Mouse (Mus musculus): ENCODE results near the gene 4430402I18Rik. TPM values are rescaled to one million over a fixed set of nuclear protein-coding genes. Genes with fewer than 3 reads are reported as not detected.

4430402I18Rik gene
- polyA plus RNA-seq, 1 experiment = 8.1 TPM

GRCm38 (mm10) chr19:28902806-28903205 lies 64.8 kb downstream of the 4430402I18Rik start:
- no peak for TF ChIP-seq POLR2A (IDR thresholded peaks at IDR 0.05; ENCODE audit: low read depth, low read length)
- no peak for TF ChIP-seq CTCF (conservative IDR thresholded peaks at IDR 0.05; ENCODE audit: insufficient read depth, insufficient read length, low read depth, low read length)
- Histone ChIP-seq H3K27me3 (replicated peaks; ENCODE audit: control insufficient read depth, insufficient read depth, low read length) (no peaks in the 10 kb centered on the region), H3K27ac (ENCODE audit: insufficient read depth, low read depth, low read length) (no peak overlapping the region), H3K4me1 (ENCODE audit: control insufficient read depth, insufficient read depth, low read length) (no peaks in the 10 kb centered on the region), H3K4me3 (ENCODE audit: insufficient read depth, low read depth, low read length) (no peak overlapping the region), H3K36me3 (ENCODE audit: control insufficient read depth, insufficient read depth, low read length) (no peaks in the 10 kb centered on the region; the same call in 1 of the 2 replicates)
- WGBS = 82% methylated on average over 4 of the region's 4 CpGs
- DNase-seq = no peak

- 56% methylated on average over 2 of the region's 2 CpGs for WGBS
- Histone ChIP-seq H3K36me3 (ENCODE audit: control insufficient read depth, insufficient read depth, low read length) (no peaks in the 10 kb centered on the region; the same call in 1 of the 2 replicates), H3K4me1 (ENCODE audit: control insufficient read depth, insufficient read depth, low read length) (no peaks in the 10 kb centered on the region), H3K27me3 (replicated peaks; ENCODE audit: control insufficient read depth, insufficient read depth, low read length) (no peaks in the 10 kb centered on the region), H3K4me3 (ENCODE audit: insufficient read depth, low read depth, low read length) (no peak overlapping the region), H3K27ac (ENCODE audit: insufficient read depth, low read depth, low read length) (no peak overlapping the region)
- DNase-seq = no peak
- TF ChIP-seq POLR2A (IDR thresholded peaks at IDR 0.05; ENCODE audit: low read depth, low read length) (no peak), CTCF (conservative IDR thresholded peaks at IDR 0.05; ENCODE audit: insufficient read depth, insufficient read length, low read depth, low read length) (no peak)
Measured at GRCm38 (mm10) chr19:28902111-28902510, 65.5 kb downstream of the 4430402I18Rik start.

- 91% methylated on average over 2 of the region's 2 CpGs for WGBS
- no peaks in the 10 kb centered on the region for H3K4me1 ChIP-seq (ENCODE audit: control insufficient read depth, insufficient read depth, low read length)
Measured at GRCm38 (mm10) chr19:28900771-28901170, 66.8 kb downstream of the 4430402I18Rik start.

GRCm38 (mm10) chr19:28897497-28897896 lies 70.1 kb downstream of the 4430402I18Rik start:
- no peaks in the 10 kb centered on the region; the same call in none of the 2 replicates for H3K36me3 ChIP-seq (ENCODE audit: control insufficient read depth, insufficient read depth, low read length)
- TF ChIP-seq POLR2A (IDR thresholded peaks at IDR 0.05; ENCODE audit: low read depth, low read length) = no peak
- no peak for TF ChIP-seq CTCF (conservative IDR thresholded peaks at IDR 0.05; ENCODE audit: insufficient read depth, insufficient read length, low read depth, low read length)
- 83% methylated on average over 9 of the region's 9 CpGs for WGBS

More at GRCm38 (mm10) chr19:28900771-28901170, 66.8 kb downstream of the 4430402I18Rik start:
- H3K27me3 ChIP-seq (replicated peaks; ENCODE audit: control insufficient read depth, insufficient read depth, low read length) = no peaks in the 10 kb centered on the region
- H3K4me3 ChIP-seq (ENCODE audit: insufficient read depth, low read depth, low read length) = no peak overlapping the region
- no peak overlapping the region for H3K27ac ChIP-seq (ENCODE audit: insufficient read depth, low read depth, low read length)
- no peaks in the 10 kb centered on the region; the same call in 1 of the 2 replicates for H3K36me3 ChIP-seq (ENCODE audit: control insufficient read depth, insufficient read depth, low read length)
- no peak for TF ChIP-seq CTCF (conservative IDR thresholded peaks at IDR 0.05; ENCODE audit: insufficient read depth, insufficient read length, low read depth, low read length)
- no peak for TF ChIP-seq POLR2A (IDR thresholded peaks at IDR 0.05; ENCODE audit: low read depth, low read length)
- DNase-seq = no peak

GRCm38 (mm10) chr19:28896639-28897038 lies 71.0 kb downstream of the 4430402I18Rik start:
- DNase-seq = no peak
- Histone ChIP-seq H3K36me3 (ENCODE audit: control insufficient read depth, insufficient read depth, low read length) (no peaks in the 10 kb centered on the region; the same call in none of the 2 replicates), H3K27ac (ENCODE audit: insufficient read depth, low read depth, low read length) (no peak overlapping the region), H3K4me1 (ENCODE audit: control insufficient read depth, insufficient read depth, low read length) (no peaks in the 10 kb centered on the region), H3K4me3 (ENCODE audit: insufficient read depth, low read depth, low read length) (no peak overlapping the region), H3K27me3 (replicated peaks; ENCODE audit: control insufficient read depth, insufficient read depth, low read length) (no peaks in the 10 kb centered on the region)
- no peak for TF ChIP-seq POLR2A (IDR thresholded peaks at IDR 0.05; ENCODE audit: low read depth, low read length)
- no peak for TF ChIP-seq CTCF (conservative IDR thresholded peaks at IDR 0.05; ENCODE audit: insufficient read depth, insufficient read length, low read depth, low read length)
- WGBS = 69% methylated on average over 1 of the region's 1 CpGs

More at GRCm38 (mm10) chr19:28897497-28897896, 70.1 kb downstream of the 4430402I18Rik start:
- no peaks in the 10 kb centered on the region for H3K27me3 ChIP-seq (replicated peaks; ENCODE audit: control insufficient read depth, insufficient read depth, low read length)
- no peak for DNase-seq
- H3K4me3 ChIP-seq (ENCODE audit: insufficient read depth, low read depth, low read length) = no peak overlapping the region
- no peaks in the 10 kb centered on the region for H3K4me1 ChIP-seq (ENCODE audit: control insufficient read depth, insufficient read depth, low read length)
- no peak overlapping the region for H3K27ac ChIP-seq (ENCODE audit: insufficient read depth, low read depth, low read length)

GRCm38 (mm10) chr19:28891864-28892263 lies 75.7 kb downstream of the 4430402I18Rik start:
- no peaks in the 10 kb centered on the region; the same call in 1 of the 2 replicates for H3K27me3 ChIP-seq (replicated peaks; ENCODE audit: control insufficient read depth, insufficient read depth, low read length)
- H3K4me3 ChIP-seq (ENCODE audit: insufficient read depth, low read depth, low read length) = no peak overlapping the region
- 95% methylated on average over 1 of the region's 1 CpGs for WGBS
- no peak overlapping the region for H3K27ac ChIP-seq (ENCODE audit: insufficient read depth, low read depth, low read length)
- peaks cover 11% of the 10 kb centered on the region for H3K4me1 ChIP-seq (ENCODE audit: control insufficient read depth, insufficient read depth, low read length)
- TF ChIP-seq POLR2A (IDR thresholded peaks at IDR 0.05; ENCODE audit: low read depth, low read length) = no peak
- TF ChIP-seq CTCF (conservative IDR thresholded peaks at IDR 0.05; ENCODE audit: insufficient read depth, insufficient read length, low read depth, low read length) = no peak
- DNase-seq = no peak
- no peaks in the 10 kb centered on the region; the same call in none of the 2 replicates for H3K36me3 ChIP-seq (ENCODE audit: control insufficient read depth, insufficient read depth, low read length)

- Histone ChIP-seq H3K27me3 (replicated peaks; ENCODE audit: control insufficient read depth, insufficient read depth, low read length) (no peaks in the 10 kb centered on the region; the same call in 1 of the 2 replicates), H3K4me3 (ENCODE audit: insufficient read depth, low read depth, low read length) (no peak overlapping the region), H3K27ac (ENCODE audit: insufficient read depth, low read depth, low read length) (no peak overlapping the region), H3K36me3 (ENCODE audit: control insufficient read depth, insufficient read depth, low read length) (no peaks in the 10 kb centered on the region; the same call in none of the 2 replicates), H3K4me1 (ENCODE audit: control insufficient read depth, insufficient read depth, low read length) (peaks cover 11% of the 10 kb centered on the region)
- no peak for TF ChIP-seq CTCF (conservative IDR thresholded peaks at IDR 0.05; ENCODE audit: insufficient read depth, insufficient read length, low read depth, low read length)
- no peak for TF ChIP-seq POLR2A (IDR thresholded peaks at IDR 0.05; ENCODE audit: low read depth, low read length)
- no peak for DNase-seq
- WGBS = 81% methylated on average over 5 of the region's 5 CpGs
Measured at GRCm38 (mm10) chr19:28891238-28891637, 76.4 kb downstream of the 4430402I18Rik start.
